Mouse (Mus musculus) midbrain, embryonic 14.5 days (tissue): ENCODE measurements around the gene Gtpbp4. TPM values are rescaled to one million over a fixed set of nuclear protein-coding genes. Genes with fewer than 3 reads are reported as not detected.
"Not testable (repeated sequence)": the region's sequence is repeated elsewhere in the genome, so short reads cannot be mapped to it uniquely, and the experiment has no call there.

ENCODE experiments used
- ATAC-seq: fragments of 200-750 bp; cut with Nextera tagmentation; 2 replicates; pipeline ENCODE4 v1.8.0; 2017; ENCODE audit warnings: moderate number of reproducible peaks, moderate library complexity; ENCODE audit not compliant: low FRiP score, low TSS enrichment
- DNase-seq: peaks from one replicate; pipeline ENCODE4 v3.0.0-alpha.2; 2015
- H3K27ac ChIP-seq: fragments of 300-500 bp; sonication (generic); replicated peaks from 2 replicates; pipeline ENCODE4 v1.5.1; 2014; ENCODE audit warnings: mild to moderate bottlenecking, low read depth, low read length, moderate library complexity
- H3K27me3 ChIP-seq: fragments of 300-500 bp; sonication (generic); 2 replicates; pipeline ENCODE4 v1.6.1; 2014; ENCODE audit warnings: low read length, control low read depth, mixed read lengths; ENCODE audit not compliant: control insufficient read depth, insufficient read depth
- H3K36me3 ChIP-seq: fragments of 300-500 bp; sonication (generic); 2 replicates; pipeline ENCODE4 v1.6.1; 2014; ENCODE audit warnings: low read length, control low read depth; ENCODE audit not compliant: control insufficient read depth, insufficient read depth
- H3K4me1 ChIP-seq: fragments of 300-500 bp; sonication (generic); 2 replicates; pipeline ENCODE4 v1.6.1; 2014; ENCODE audit warnings: mild to moderate bottlenecking, antibody characterized with exemption, low read length, control low read depth; ENCODE audit not compliant: control insufficient read depth, insufficient read depth
- H3K4me2 ChIP-seq: fragments of 300-500 bp; sonication (generic); 2 replicates; pipeline ENCODE4 v1.6.1; 2014; ENCODE audit warnings: mild to moderate bottlenecking, low read length, moderate library complexity
- H3K4me3 ChIP-seq: fragments of 300-500 bp; sonication (generic); replicated peaks from 2 replicates; pipeline ENCODE4 v1.5.1; 2014; ENCODE audit warnings: low read depth, low read length
- H3K9ac ChIP-seq: fragments of 300-500 bp; sonication (generic); replicated peaks from 2 replicates; pipeline ENCODE4 v1.6.1; 2014; ENCODE audit warnings: mild to moderate bottlenecking, low read length, moderate library complexity
- H3K9me3 ChIP-seq: fragments of 300-500 bp; sonication (generic); 2 replicates; pipeline ENCODE4 v1.6.1; 2016; ENCODE audit warnings: low read length, control low read depth, mixed read lengths; ENCODE audit not compliant: control insufficient read depth
- WGBS: fragments of 180-500 bp; shearing (Covaris S2); extraction: QIAGEN DNeasy Blood & Tissue Kit; methylation state at CpG from one replicate; pipeline ENCODE4 v1.1.7; 2014; 5-methylcytosine and 5-hydroxymethylcytosine counted together
- polyA plus RNA-seq: library from polyadenylated mRNA; unstranded; fragments of >200 nt; fragmentation: Nextera tagmentation; extraction: Ambion mirVana; gene quantifications from 2 replicates; pipeline ENCODE4 v1.2.1, GENCODE M21; 2014

The Gtpbp4 gene
- polyA plus RNA-seq, 1 experiment from 2014 or later = 79.3 TPM

DNA sequence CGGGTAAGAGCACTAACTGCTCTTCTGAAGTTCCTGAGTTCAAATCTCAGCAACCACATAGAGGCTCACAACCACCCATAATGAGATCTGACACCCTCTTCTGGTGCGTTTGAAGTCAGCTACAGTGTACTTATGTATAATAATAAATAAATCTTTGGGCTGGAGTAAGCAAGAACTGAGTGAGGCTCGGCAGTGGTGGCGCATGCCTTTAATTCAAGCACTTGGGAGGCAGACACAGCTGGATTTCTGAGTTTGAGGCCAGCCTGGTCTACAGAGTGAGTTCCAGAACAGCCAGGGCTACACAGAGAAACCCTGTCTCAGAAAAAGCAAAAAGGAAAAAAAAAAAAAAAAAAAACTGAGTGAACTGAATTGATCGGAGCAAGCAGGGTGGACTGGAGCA, 1.3 kb upstream of the Gtpbp4 start:
- H3K9me3 ChIP-seq, H3K4me3 ChIP-seq, H3K27me3 ChIP-seq, ATAC-seq, H3K9ac ChIP-seq, H3K36me3 ChIP-seq, DNase-seq, H3K4me2 ChIP-seq, H3K27ac ChIP-seq: not testable (repeated sequence)
- H3K4me1 ChIP-seq = peaks cover 13% of the 10 kb centered on the region
- WGBS = 89% methylated on average over 5 of the region's 5 CpGs

DNA sequence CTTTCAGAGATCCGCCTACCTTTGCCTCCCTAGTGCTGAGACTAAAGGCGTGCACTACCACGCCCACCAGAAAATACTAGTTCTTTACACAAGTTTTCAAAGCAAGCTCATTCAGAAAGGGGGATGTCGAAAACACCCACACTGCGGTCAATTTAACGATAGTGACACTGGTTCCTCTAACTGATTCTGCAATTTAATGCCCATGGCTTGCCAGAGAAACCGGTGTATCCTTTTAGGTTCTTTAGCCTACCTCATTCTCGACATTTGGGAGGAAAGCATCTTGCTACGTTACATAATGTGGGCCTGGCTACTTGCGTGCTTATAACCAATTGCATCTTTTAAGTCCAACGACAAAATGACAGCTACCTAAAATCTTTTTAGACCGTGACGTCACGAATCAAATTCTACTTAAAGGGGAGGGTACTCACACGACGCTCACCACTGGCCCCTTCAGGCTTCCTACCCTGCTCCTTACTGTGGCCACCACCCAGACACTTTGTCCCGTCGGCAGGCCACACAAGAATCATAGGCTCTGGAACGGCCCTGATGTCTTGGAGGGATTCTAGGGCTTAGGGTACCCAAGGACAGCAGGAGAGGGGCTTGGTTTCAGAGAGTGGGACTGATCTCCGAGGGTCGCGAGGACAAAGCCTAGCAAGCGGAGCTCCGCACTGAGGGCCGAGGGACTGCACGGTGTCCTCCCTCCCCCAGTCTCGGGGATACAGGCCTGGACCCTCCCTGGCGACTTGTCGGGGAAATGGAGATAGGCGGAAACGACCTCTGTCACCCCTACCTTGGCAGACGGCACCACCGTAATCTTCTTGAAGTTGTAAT, 509 bp downstream of the Gtpbp4 start:
- ATAC-seq = peak; percentile 78
- WGBS = 4% methylated on average over 33 of the region's 33 CpGs

DNA sequence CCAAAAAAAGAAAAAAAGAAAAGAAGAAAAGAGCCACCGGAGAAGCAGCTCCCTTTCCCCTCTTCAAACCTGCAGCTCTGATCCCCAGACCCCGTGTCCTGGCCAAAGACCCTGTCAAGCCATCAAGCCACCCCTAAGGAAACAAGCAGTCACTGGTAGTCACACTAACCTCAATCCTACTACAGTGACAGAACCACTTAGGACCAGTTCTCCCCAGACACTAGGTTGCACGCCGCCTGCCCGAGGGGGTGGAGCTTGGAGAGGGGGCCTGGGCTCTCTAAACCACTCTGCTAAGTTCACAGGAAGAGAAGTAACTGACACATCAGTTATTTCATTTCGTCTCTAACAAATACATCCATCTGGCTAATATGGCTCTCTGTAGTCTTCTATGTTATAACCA, 3.7 kb downstream of the Gtpbp4 start:
- DNase-seq (no peak), ATAC-seq (no peak)
- H3K4me1 ChIP-seq = peaks cover 13% of the 10 kb centered on the region
- H3K27me3 ChIP-seq = no peaks in the 10 kb centered on the region
- H3K9me3 ChIP-seq = no peaks in the 10 kb centered on the region
- no peak overlapping the region for H3K4me3 ChIP-seq
- H3K9ac ChIP-seq = no peak overlapping the region
- 96% methylated on average over 6 of the region's 6 CpGs for WGBS
- no peak overlapping the region for H3K27ac ChIP-seq
- no peak overlapping the region for H3K4me2 ChIP-seq
- H3K36me3 ChIP-seq = peaks cover 41% of the 10 kb centered on the region

More for the DNA sequence above, 509 bp downstream of the Gtpbp4 start:
- Histone ChIP-seq H3K4me3 (peak overlapping the region; percentile 72), H3K4me2 (peak overlapping the region; percentile 89), H3K9ac (peak overlapping the region; percentile 65), H3K9me3 (no peaks in the 10 kb centered on the region), H3K4me1 (peaks cover 13% of the 10 kb centered on the region), H3K27ac (peak overlapping the region; percentile 60), H3K36me3 (peaks cover 11% of the 10 kb centered on the region), H3K27me3 (no peaks in the 10 kb centered on the region)
- DNase-seq = peak; percentile 45

DNA sequence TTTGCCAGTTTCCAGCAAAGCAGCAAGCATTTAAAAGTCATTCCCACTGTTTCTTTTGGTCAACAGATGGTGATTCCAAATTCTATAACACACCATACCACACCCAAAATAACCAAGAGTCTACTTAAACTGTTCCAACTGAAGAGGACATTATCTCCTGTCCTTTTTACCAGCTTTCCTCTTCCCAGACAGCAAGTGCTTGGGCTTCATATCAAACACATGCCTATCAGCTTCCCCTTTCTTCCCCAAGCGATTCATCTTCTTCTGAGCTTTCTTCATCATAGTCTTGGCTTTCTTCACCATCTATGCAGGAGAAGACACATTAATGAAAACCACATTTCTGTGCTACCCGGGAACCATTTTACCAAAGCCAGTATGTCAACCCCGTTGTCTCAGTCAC, 22.9 kb downstream of the Gtpbp4 start:
- Histone ChIP-seq H3K27me3 (no peaks in the 10 kb centered on the region), H3K9me3 (no peaks in the 10 kb centered on the region), H3K4me3 (no peak overlapping the region), H3K36me3 (peaks cover 91% of the 10 kb centered on the region), H3K4me2 (no peak overlapping the region), H3K9ac (no peak overlapping the region), H3K27ac (no peak overlapping the region), H3K4me1 (no peaks in the 10 kb centered on the region)
- DNase-seq (no peak), ATAC-seq (no peak)
- WGBS = 94% methylated on average over 3 of the region's 3 CpGs

DNA sequence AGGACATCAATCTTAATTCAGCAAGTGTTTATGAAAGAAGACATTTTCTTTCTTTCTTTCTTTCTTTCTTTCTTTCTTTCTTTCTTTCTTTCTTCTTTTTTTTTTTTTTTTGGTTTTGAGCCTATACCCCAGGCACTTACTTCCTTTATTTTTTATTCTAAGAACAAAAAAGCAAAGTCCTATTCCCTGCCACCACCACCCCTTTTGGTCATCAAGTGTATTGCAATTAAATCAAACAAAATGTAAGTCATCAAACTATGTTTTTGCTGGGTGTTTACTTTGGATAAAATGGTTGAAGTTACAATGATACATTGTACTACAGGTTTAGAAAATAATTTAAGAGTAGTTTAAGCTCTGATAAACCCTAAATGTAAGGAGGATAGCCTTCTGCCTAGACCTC, 23.5 kb downstream of the Gtpbp4 start:
- Histone ChIP-seq H3K36me3 (peaks cover 91% of the 10 kb centered on the region), H3K27ac (no peak overlapping the region), H3K27me3 (no peaks in the 10 kb centered on the region), H3K9ac (no peak overlapping the region), H3K4me1 (no peaks in the 10 kb centered on the region), H3K9me3 (no peaks in the 10 kb centered on the region), H3K4me2 (no peak overlapping the region), H3K4me3 (no peak overlapping the region)
- ATAC-seq = no peak
- DNase-seq = no peak

DNA sequence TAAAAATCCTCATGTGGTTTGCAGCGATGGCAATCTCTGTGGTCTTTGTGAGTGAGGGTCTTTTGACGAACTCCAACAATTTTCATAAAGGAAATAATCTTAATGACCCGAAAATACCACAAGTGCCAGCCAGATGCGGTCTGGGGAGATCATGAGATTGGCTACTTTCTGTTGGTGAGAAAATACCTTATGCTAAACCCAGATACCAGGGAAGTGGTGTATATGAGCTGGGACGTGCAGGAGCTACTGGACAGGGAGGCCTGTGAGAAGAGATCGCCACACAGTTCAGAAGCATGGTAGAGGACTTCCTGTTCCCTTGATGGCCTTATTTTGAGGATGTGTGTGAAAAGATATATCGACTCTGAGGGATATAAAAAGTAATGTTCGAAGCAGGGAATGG, 28.1 kb downstream of the Gtpbp4 start:
- WGBS = 96% methylated on average over 8 of the region's 8 CpGs
- H3K9me3 ChIP-seq = no peaks in the 10 kb centered on the region
- no peak overlapping the region for H3K4me2 ChIP-seq
- H3K4me3 ChIP-seq = no peak overlapping the region
- H3K4me1 ChIP-seq = no peaks in the 10 kb centered on the region
- H3K9ac ChIP-seq = no peak overlapping the region
- peaks cover 44% of the 10 kb centered on the region for H3K36me3 ChIP-seq
- H3K27ac ChIP-seq = no peak overlapping the region
- DNase-seq = no peak
- H3K27me3 ChIP-seq = no peaks in the 10 kb centered on the region
- no peak for ATAC-seq

DNA sequence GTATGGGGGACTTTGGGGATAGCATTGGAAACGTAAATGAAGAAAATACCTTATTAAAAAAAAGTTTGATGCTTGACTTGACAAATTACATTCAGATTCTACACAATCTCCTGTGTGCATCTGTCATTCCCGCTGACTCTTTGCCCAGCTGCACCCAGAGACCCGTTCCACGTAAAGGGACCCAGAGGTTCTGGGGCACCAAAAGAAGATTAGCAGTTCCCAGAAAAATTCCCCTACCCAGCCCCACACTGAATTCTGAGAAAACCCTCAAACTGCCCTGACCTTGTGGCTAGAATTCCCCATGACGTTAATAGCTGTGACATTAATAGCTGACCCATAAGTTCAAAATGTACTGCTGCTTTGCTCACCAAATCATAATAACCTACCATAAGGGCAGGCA, 30.7 kb downstream of the Gtpbp4 start:
- no peak overlapping the region for H3K4me2 ChIP-seq
- WGBS = 96% methylated on average over 5 of the region's 5 CpGs
- no peak for DNase-seq
- H3K27ac ChIP-seq = no peak overlapping the region
- no peaks in the 10 kb centered on the region for H3K9me3 ChIP-seq
- no peak for ATAC-seq
- no peaks in the 10 kb centered on the region for H3K4me1 ChIP-seq
- no peak overlapping the region for H3K9ac ChIP-seq
- H3K36me3 ChIP-seq = peaks cover 25% of the 10 kb centered on the region
- no peak overlapping the region for H3K4me3 ChIP-seq
- no peaks in the 10 kb centered on the region for H3K27me3 ChIP-seq

DNA sequence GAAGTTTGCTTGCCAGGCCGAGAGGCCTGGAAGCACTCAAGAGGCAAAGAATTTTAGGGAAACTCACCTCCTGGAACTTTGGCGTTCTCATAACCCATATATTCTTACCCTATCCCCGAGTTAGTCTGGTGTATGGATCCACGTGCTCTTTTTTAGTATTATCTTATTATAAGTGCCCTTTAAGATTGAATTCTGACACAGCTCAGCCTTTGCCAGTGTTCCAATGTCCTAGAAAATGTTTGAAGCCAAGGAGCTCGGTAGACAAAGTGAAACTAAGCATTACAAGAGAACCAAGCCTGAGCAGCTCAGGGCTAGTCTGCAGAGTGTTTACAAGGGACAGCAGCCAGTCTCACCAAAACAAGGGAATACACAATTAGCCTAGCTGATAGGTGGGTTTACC, 33.6 kb downstream of the Gtpbp4 start:
- H3K9me3 ChIP-seq, H3K4me1 ChIP-seq, H3K36me3 ChIP-seq, H3K9ac ChIP-seq, H3K4me2 ChIP-seq, H3K4me3 ChIP-seq, H3K27me3 ChIP-seq, H3K27ac ChIP-seq, ATAC-seq, DNase-seq: not testable (repeated sequence)
- WGBS = 37% methylated on average over 5 of the region's 5 CpGs

DNA sequence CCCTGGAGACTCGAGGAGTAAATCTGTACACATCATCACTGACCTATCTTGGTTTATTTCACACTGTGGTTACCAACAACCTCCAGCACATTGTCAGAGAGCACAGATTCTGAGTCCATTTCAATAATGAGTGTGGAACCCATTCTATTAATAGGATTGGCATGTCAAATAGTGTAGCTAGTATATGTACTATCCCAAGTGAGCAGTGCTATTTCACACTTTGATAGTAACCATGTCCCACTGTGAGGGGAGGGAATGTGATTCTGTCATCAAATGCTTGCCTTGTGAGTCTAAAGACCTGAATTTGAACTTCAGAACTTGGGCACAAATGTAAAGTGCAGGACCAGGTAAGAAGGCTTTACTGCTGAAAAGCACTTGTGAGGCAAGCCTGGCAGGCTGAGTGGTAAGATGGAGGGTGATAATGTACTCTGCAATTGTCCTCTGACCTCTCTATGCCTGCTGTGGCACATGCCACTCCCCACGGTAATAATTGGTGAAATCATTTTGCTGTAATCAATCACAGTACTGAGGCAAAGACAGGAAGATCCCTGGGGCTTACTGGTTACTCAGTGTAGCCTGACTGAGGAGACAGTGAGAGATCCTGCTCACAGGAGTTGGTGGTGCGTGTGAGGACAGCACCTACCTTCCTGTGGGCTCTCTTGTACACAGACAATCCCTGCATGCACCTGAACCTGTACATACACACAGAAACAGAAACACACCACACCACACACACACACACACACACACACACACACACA, 34.6 kb downstream of the Gtpbp4 start:
- not testable (repeated sequence) for DNase-seq, H3K4me1 ChIP-seq, H3K36me3 ChIP-seq, ATAC-seq, H3K27ac ChIP-seq, H3K9me3 ChIP-seq, H3K27me3 ChIP-seq, H3K9ac ChIP-seq, H3K4me2 ChIP-seq, H3K4me3 ChIP-seq
- WGBS = 66% methylated on average over 3 of the region's 3 CpGs
